Mouse (Mus musculus): Measurements from ENCODE around the gene Tbc1d17.

GRCm38 (mm10) chr7:44850146-44850545 is 1.3 kb upstream of the Tbc1d17 start:
- TF ChIP-seq GATA1 (IDR thresholded peaks at IDR 0.05; ENCODE audit: borderline replicate concordance, low read length), result no peak
- TF ChIP-seq FLI1 (IDR thresholded peaks at IDR 0.05; ENCODE audit: low read length), result no peak; the same call in 1 of the 2 replicates

All from megakaryocyte, embryonic 14.5 days (primary cell).